Mouse (Mus musculus) limb, embryonic 14.5 days (tissue): ENCODE results near the gene Tubb4b. TPM values are rescaled to one million over a fixed set of nuclear protein-coding genes. Genes with fewer than 3 reads are reported as not detected.

Experiments used
- ATAC-seq: fragments of 200-750 bp; cut with Nextera tagmentation; 2 replicates; pipeline ENCODE4 v1.8.0; 2017; ENCODE audit warnings: low read depth, moderate number of reproducible peaks, moderate TSS enrichment; ENCODE audit not compliant: low FRiP score
- DNase-seq: peaks from one replicate; pipeline ENCODE4 v3.0.0-alpha.2; 2015; ENCODE audit warnings: low spot score
- H3K27ac ChIP-seq: fragments of 300-500 bp; sonication (generic); replicated peaks from 2 replicates; pipeline ENCODE4 v1.5.1; 2014; ENCODE audit warnings: low read depth, mild to moderate bottlenecking, low read length, moderate library complexity, mixed read lengths
- H3K27me3 ChIP-seq: fragments of 300-500 bp; sonication (generic); 2 replicates; pipeline ENCODE4 v1.6.1; 2014; ENCODE audit warnings: low read length, mixed read lengths; ENCODE audit not compliant: control insufficient read depth, insufficient read depth
- H3K36me3 ChIP-seq: fragments of 300-500 bp; sonication (generic); 2 replicates; pipeline ENCODE4 v1.6.1; 2014; ENCODE audit warnings: mild to moderate bottlenecking, low read length, moderate library complexity, mixed read lengths; ENCODE audit not compliant: control insufficient read depth, insufficient read depth
- H3K4me1 ChIP-seq: fragments of 300-500 bp; sonication (generic); 2 replicates; pipeline ENCODE4 v1.6.1; 2014; ENCODE audit warnings: antibody characterized with exemption, low read length, mixed read lengths; ENCODE audit not compliant: control insufficient read depth, insufficient read depth
- H3K4me2 ChIP-seq: fragments of 300-500 bp; sonication (generic); replicated peaks from 2 replicates; pipeline ENCODE4 v1.6.1; 2014; ENCODE audit warnings: low read depth, mild to moderate bottlenecking, low read length, moderate library complexity; ENCODE audit not compliant: severe bottlenecking
- H3K4me3 ChIP-seq: fragments of 300-500 bp; sonication (generic); replicated peaks from 2 replicates; pipeline ENCODE4 v1.5.1; 2014; ENCODE audit warnings: low read length
- H3K9ac ChIP-seq: fragments of 300-500 bp; sonication (generic); 2 replicates; pipeline ENCODE4 v1.6.1; 2014; ENCODE audit warnings: mild to moderate bottlenecking, low read depth, low read length, moderate library complexity; ENCODE audit not compliant: severe bottlenecking
- H3K9me3 ChIP-seq: fragments of 300-500 bp; sonication (generic); 2 replicates; pipeline ENCODE4 v1.6.1; 2016; ENCODE audit warnings: low read length; ENCODE audit not compliant: control insufficient read depth
- POLR2A ChIP-seq: fragments of 200-500 bp; IDR thresholded peaks from 2 replicates; pipeline ENCODE4 v1.8.0; 2012; ENCODE audit warnings: inconsistent platforms, mild to moderate bottlenecking, moderate library complexity, borderline replicate concordance; ENCODE audit not compliant: insufficient read depth, insufficient read length; ENCODE audit errors: extremely low read depth
- WGBS: fragments of 180-500 bp; shearing (Covaris S2); extraction: QIAGEN DNeasy Blood & Tissue Kit; methylation state at CpG from one replicate; pipeline ENCODE4 v1.1.7; 2014; 5-methylcytosine and 5-hydroxymethylcytosine counted together
- polyA plus RNA-seq, 2 experiments: library from polyadenylated mRNA; depleted of rRNA in 1 of 2; stranded (reverse) in 1 of 2; unstranded in 1 of 2; fragments of >200 nt; fragmentation: Nextera tagmentation in 1 of 2; extraction: Ambion mirVana in 1 of 2; gene quantifications; 2 replicates each; pipeline versions ENCODE4 v1.2.1 to v1.2.3; 2012 to 2014

The Tubb4b gene
- polyA plus RNA-seq, 2 experiments = 419 to 501 TPM

DNA sequence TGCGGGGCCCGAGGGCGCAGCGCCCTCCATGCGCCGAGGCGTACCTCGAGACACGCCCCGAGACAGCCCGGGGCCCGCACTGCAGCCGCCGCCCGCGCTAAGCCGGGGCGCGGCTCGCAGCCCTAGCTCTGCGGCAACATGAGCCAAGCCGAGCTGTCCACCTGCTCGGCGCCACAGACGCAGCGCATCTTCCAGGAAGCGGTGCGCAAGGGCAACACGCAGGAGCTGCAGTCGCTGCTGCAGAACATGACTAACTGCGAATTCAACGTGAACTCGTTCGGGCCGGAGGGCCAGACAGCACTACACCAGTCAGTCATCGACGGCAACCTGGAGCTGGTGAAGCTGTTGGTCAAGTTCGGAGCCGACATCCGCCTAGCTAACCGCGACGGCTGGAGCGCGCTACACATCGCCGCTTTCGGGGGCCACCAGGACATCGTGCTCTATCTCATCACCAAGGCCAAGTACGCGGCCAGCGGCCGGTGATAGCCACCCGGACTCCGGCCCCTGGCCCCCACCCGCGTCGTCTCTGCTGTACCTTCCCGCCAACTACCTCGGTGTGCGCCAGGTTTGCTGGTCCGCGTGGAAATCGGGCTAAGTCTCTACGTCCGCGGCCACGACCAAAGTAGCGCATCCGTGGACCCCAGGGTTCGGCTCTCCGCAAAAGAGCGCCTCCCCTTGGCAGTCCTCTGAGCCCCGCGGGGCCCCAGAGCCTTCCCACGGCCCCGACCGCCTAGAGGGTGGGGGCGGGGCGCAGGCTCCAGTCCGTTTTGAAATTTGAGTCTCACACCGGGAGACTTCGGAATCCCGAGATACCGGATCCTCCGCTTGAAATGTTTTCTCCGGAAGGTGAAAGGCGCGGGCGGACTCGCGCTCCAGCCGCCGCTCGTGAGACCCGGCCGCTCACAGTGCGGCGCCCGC, 43.3 kb downstream of the Tubb4b start:
- WGBS = under 1% methylated on average over 95 of the region's 100 CpGs
- Histone ChIP-seq H3K27me3 (peaks cover 58% of the 10 kb centered on the region), H3K4me2 (peak overlapping the region; percentile 88), H3K36me3 (no peaks in the 10 kb centered on the region), H3K4me3 (peak overlapping the region; percentile 55), H3K9ac (peak overlapping the region; percentile 43), H3K9me3 (no peaks in the 10 kb centered on the region), H3K4me1 (peaks cover 42% of the 10 kb centered on the region), H3K27ac (no peak overlapping the region; the same call in 1 of the 2 replicates)
- DNase-seq (no peak), ATAC-seq (peak; percentile 13; the same call in 1 of the 2 replicates)
- no peak for TF ChIP-seq POLR2A

DNA sequence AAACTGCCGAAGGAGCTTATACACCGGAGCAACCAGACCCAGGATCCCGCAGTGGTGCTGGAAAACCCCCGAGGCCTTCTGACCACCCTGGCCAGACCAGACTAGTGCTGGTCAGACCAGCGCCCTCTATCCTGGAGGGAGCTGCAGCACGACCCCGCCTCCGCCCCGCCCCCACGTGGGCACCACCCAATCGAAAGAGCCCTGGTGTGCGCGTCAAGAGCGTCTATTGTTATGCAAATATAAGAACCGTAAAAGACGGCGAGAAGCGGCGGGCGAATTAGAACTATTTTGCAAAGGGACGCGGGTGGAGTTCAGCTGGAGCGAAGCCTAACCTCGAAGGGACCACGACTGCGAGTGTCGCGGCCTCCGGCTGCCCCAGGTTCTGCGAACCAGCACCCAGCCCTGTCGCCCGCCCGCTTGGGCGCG, 44.0 kb downstream of the Tubb4b start, which contains the start of gene Nrarp:
Gene Nrarp, plus strand, starts transcription at position 281 of the 426 bp plus-strand sequence.
- H3K4me3 ChIP-seq = peak within 1 kb of the TSS; percentile 55
- H3K9me3 ChIP-seq = no peaks in the 10 kb centered on the region
- H3K9ac ChIP-seq = peak within 1 kb of the TSS; percentile 43
- H3K27ac ChIP-seq = no peak within 1 kb of the TSS; the same call in 1 of the 2 replicates
- peak; percentile 86 for ATAC-seq
- under 1% methylated on average over 29 of the region's 35 CpGs for WGBS
- H3K27me3 ChIP-seq = peaks cover 58% of the 10 kb centered on the region
- DNase-seq = peak; percentile 79
- peaks cover 42% of the 10 kb centered on the region for H3K4me1 ChIP-seq
- no peaks in the 10 kb centered on the region for H3K36me3 ChIP-seq
- peak within 1 kb of the TSS; percentile 88 for H3K4me2 ChIP-seq
- TF ChIP-seq POLR2A = no peak

DNA sequence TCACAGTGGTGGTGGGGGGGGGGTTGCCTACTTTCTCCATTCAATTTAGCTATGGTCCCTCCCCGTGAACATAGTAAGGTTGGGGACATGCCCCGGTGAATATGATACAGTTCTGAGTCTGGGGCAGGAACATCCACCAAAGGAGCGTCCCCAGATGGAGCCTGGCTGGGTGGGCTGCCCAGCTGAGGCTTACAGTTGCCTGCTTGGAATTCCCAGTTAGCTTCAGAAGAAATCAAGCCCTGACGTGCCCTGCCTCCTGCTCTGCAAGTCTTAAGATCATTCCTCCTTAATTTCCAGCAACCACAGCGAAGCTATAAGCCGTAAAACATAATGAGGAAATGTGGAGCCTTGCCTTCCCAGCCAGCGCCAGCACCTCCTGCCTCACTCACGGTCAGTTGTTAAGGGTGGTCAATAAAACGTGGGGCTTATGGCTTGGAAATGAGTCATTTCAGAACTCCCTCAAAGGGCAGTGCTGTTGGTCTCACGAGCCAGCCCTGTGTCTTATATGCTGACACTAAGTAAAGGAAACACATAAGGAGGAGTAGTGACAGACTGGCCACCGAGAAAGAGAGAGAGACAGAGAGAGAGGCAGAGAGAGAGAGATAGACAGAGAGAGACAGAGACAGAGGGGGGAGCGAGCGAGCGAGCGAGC, 44.8 kb downstream of the Tubb4b start:
- H3K4me2 ChIP-seq = peak overlapping the region; percentile 88
- H3K27me3 ChIP-seq = peaks cover 51% of the 10 kb centered on the region
- TF ChIP-seq POLR2A = no peak
- peak overlapping the region; percentile 55 for H3K4me3 ChIP-seq
- no peaks in the 10 kb centered on the region for H3K36me3 ChIP-seq
- no peaks in the 10 kb centered on the region for H3K9me3 ChIP-seq
- DNase-seq = peak; percentile 23
- 12% methylated on average over 15 of the region's 15 CpGs for WGBS
- no peak overlapping the region for H3K9ac ChIP-seq
- peaks cover 42% of the 10 kb centered on the region for H3K4me1 ChIP-seq
- no peak for ATAC-seq
- H3K27ac ChIP-seq = no peak overlapping the region

DNA sequence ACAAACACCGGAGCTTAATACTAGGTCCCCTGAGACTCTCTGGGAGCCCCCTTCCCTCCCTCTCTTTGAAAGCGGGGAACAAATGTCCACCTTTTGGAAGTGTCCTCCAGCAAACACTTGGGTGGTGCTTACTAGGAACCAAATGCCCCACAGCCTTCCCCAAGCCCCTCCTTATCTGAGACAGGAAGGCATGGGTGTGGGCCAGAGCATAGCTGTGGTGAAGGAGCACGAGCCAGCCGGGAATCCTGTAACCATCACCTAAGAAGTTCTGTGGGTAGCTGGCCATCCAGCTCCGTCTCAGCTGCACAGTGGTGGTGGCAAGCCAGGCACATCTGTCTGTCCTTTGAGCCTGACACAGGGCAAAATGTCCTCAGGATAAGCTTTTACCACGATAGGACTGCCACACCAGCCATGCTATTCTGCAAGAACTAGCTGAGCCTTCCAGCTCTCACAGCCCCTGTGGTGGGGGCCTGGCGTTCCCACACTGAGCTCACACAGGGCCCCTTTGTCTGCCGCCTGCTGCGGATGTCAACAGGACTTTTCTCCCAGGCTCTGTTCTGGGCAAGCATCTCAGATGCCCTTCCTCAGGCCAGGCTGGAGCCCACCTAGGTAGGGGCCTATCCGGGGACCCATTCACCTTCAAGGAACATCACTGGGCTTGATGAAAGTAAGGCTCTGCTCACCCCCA, 46.1 kb downstream of the Tubb4b start:
- H3K4me2 ChIP-seq = peak overlapping the region; percentile 15; the same call in 1 of the 2 replicates
- peaks cover 42% of the 10 kb centered on the region for H3K4me1 ChIP-seq
- ATAC-seq = no peak
- no peak overlapping the region for H3K9ac ChIP-seq
- 15% methylated on average over 10 of the region's 10 CpGs for WGBS
- peaks cover 42% of the 10 kb centered on the region for H3K27me3 ChIP-seq
- no peaks in the 10 kb centered on the region for H3K9me3 ChIP-seq
- H3K27ac ChIP-seq = peak overlapping the region; percentile 38; the same call in 1 of the 2 replicates
- H3K36me3 ChIP-seq = no peaks in the 10 kb centered on the region
- no peak overlapping the region for H3K4me3 ChIP-seq
- no peak for DNase-seq
- TF ChIP-seq POLR2A = no peak
